Mouse (Mus musculus): ENCODE measurements around the gene Phf13.
"Not testable (repeated sequence)": the region's sequence is repeated elsewhere in the genome, so short reads cannot be mapped to it uniquely, and the experiment has no call there.

The Phf13 gene

GRCm38 (mm10) chr4:151996173-151996950, at the start of gene Phf13:
TSS of gene Phf13 (minus strand) at chr4:151996258.
- in situ Hi-C loops (cut with MboI): no loop called here

- in situ Hi-C loops (cut with MboI): no loop called here
Measured at GRCm38 (mm10) chr4:152044609-152045008, 48.6 kb upstream of the Phf13 start.

DNA sequence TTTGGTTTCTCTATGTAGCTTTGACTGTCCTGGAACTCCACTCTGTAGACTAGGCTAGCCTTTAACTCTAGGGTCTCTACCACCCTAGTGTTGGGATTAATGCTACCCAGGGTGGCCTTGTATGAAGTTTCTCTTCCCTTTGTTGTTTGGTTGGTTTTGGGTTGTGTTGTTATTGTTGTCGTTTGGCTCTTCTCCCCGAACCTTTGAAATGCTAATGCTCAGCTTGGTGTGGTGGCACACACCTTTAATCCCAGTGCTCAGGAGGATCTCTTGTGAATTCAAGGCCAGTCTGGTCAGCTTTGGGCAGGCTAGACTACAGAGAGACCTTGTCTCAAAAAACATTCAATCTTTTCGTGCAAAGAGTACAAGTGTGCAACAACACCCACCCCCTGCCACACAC, 47.1 kb upstream of the Phf13 start:
- in situ Hi-C loops (cut with MboI): no loop called here

DNA sequence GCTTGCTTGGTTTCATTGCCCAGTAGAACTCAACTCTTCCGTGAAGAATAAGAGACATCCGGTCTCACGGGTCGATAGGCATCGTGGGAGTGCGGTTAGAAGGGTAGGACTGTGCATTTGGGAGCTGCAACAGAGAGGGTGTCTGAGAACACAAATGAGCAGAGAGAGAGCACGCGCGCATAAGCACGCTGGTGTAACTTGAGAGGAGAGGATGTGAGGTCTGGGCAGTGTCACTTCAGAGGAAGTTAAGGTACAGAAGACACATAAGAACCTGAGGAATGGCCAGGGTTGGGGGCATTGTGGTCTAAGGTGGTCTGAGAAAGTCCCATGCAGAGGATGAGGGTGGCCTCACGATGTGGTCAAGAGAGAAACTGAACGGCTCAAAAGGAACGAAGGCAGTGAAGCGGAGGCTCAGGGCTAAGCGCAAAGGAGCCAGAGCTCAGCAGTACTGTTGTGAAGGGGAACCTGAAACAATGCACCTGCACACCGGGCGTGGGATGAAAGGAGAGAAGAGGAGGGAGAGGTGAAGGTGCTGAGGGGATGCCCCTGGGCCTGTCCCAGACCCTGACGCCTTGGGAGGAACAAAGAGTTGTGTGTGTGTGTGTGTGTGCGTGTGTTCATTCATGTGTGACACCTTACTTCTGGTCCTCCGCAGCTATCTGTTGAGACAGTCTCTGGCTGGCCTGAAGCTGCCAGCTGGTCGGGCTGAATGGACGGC, 46.0 kb upstream of the Phf13 start:
- in situ Hi-C loops (cut with MboI): no loop called here

GRCm38 (mm10) chr4:152039831-152040310, 43.8 kb upstream of the Phf13 start:
- in situ Hi-C loops (cut with MboI): no loop called here

- in situ Hi-C loops (cut with MboI): no loop called here
Measured at GRCm38 (mm10) chr4:152038985-152039830, 43.1 kb upstream of the Phf13 start, which contains the start of gene Nol9. TSS of gene Nol9 (plus strand) at chr4:152039321.

- in situ Hi-C loops (cut with MboI): no loop called here
Measured at GRCm38 (mm10) chr4:152038225-152038984, 42.3 kb upstream of the Phf13 start, which contains the start of gene Tas1r1. TSS of gene Tas1r1 (minus strand) at chr4:152038568.

- in situ Hi-C loops (cut with MboI): not testable (repeated sequence)
Measured at GRCm38 (mm10) chr4:152036464-152036863, 40.4 kb upstream of the Phf13 start.

GRCm38 (mm10) chr4:152032922-152033321, 36.9 kb upstream of the Phf13 start:
- in situ Hi-C loops (cut with MboI): no loop called here

DNA sequence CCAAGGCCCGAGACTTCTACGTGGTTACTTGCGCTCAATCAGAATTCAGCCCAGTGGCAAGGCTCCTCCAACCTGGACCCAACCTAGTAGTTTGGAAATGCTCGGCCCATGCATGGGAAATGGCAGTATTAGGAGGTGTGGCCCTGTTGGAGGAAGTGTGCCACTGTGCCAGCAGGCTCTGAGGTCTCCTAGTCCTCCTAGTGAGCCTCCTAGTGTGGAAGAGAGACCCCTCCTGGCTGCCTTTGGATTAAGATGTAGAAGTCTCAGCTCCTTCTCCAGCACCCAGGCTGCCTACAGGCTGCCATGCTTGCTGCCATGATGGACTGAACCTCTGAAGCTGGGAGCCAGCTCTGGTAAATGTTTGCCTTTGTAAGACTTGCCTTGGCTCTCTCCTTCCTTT, 33.9 kb upstream of the Phf13 start:
- in situ Hi-C loops (cut with MboI): no loop called here

GRCm38 (mm10) chr4:152029087-152029486, 33.0 kb upstream of the Phf13 start:
- in situ Hi-C loops (cut with MboI): no loop called here

- in situ Hi-C loops (cut with MboI): no loop called here
Measured at GRCm38 (mm10) chr4:152028456-152028855, 32.4 kb upstream of the Phf13 start.

DNA sequence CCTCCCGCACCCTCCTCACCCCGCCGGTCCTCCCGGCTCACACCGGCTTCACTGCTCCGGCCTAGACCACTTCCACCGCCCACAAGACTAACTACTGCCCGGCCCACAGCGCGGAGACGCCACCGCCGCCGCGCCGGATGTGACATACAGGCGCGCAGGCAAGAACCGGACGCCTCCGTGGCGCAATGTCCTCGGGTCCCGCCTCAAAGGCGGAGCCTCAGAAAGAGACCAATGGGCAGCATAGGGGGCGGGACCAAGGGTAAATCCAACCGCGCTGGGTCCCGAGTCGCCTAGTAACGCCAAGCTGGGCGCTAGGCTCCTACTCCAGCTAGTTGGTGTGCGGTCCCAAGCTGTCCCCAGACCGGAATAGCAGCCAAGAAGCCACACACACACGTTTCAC, 31.5 kb upstream of the Phf13 start, which contains the start of gene Zbtb48:
Zbtb48 (minus strand) TSS at position 148 of the 400 bp plus-strand sequence.
- in situ Hi-C loops (cut with MboI): no loop called here

DNA sequence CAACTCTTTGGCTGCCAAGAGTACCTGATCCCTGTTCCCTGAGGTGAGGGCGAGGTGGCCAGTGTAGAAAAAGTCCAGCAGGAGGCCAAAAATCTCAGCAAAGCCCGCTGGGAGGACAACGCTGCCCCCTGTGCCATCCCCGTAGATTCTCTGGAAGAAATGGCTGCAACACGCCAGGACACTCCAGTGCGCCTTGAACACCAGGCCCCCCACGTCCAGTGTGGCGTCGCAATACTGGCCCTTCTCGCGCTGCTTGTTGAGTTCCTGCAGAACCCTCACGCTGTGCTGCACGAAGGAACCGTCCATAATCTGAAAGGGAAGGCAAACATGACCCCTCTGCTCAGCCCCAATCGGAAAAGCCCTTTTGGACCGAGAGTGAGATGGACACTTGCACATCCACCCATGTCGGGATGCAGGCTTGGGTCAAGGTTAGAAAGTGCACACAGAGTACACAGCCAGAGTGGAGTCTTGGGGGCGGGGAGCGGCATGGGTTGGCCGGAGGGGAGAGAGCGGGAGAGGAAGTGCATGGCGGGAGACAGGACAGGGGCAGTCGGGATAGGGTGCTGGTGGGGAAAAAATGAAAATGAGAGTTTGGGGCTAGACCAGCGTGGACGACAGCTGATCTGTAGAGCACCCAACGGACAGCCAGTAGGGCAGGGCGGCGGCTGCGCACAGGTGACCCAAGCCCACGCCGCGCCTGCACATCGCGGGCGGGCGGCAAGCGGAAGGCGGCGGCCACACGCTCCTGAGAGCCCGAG, 30.9 kb upstream of the Phf13 start:
- in situ Hi-C loops (cut with MboI): no loop called here

DNA sequence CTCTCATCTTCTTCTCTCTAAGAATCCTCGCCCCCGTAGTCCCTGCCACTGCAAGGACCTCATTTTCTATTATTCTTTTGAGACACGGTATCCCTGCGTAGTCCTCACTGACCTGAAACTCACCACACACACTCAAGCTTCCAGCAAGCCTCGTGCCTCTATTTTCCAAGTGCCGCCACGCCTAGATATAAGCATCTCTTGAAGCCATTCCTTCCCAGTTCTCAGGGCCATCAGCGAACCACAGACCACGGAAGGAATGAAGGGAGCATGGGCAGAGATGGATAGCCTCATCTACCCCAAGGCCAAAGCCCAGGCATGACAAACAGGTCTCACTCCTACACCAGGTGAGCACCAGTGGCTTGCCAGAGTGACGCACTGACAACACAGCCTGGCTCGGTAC, 28.5 kb upstream of the Phf13 start:
- in situ Hi-C loops (cut with MboI): no loop called here

GRCm38 (mm10) chr4:152022506-152022905, 26.4 kb upstream of the Phf13 start:
- in situ Hi-C loops (cut with MboI): no loop called here

DNA sequence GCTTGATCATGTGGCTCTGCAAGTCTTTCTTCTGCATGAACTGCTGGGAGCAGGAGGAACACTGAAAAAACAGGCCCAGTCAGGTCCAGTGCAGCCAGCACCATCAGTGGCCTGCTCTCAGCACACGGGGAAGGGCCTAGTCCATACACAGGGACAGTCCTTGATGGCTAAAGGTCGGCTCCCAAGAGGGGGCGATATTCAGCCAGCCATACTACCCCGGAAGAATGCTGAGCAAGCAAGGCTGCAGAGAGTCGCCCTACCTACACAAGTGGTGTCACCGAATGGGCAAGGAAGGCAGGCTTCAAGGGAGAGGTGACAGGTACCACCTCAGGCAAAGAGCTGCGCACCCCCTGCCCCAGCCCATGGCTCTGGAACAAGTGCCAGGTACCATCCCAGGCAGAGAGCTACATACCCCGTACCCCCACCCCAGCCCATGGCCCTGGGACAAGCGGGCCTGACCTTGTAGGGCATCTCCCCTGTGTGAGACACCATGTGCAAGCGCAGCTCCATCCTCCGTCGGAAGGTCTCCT, 25.6 kb upstream of the Phf13 start:
- in situ Hi-C loops (cut with MboI): no loop called here

DNA sequence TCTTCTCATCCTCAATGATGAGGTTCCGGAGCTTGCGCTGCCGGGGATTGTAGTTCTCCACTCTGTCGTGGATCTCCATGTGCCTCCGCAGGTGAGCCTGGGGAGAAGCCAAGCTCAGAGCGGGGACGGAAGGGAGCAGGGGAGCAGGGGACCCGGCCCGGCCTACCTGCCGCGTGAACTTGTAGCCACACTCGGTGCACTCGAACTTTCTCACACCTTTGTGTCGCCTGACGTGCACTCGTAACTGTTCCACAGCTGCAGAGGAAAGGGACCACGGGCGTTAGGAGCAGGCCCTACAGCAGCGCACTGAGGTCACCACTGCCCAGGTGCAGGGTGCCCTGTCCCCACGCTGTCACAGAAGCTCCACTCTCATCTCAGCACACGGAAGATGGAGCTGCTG, 24.0 kb upstream of the Phf13 start:
- in situ Hi-C loops (cut with MboI): no loop called here

DNA sequence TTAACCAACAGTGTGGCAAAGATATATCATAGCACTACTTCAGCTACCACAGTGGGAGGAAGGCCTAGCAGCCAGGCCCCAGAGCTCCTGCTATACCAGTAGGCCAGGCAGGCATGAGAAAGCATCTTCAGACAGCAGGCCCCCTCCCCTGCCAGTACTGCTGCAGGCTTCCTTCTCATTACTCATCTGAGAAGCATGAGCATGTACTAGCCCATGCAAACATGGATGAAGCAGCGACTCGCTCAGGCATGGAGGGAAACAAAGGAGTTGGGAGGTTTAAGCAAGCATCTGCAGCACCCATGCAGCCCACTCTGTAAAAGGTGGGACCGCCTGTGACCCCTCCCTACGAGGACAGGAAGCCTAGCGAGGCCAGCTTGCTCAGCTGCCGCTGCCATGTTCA, 23.0 kb upstream of the Phf13 start:
- in situ Hi-C loops (cut with MboI): no loop called here

All from mature B cell (primary cell).